Mouse (Mus musculus): Measurements from ENCODE around the gene Rnf38.

GRCm38 (mm10) chr4:44092359-44092758, 141.2 kb downstream of the Rnf38 start:
- no peak for TF ChIP-seq CHD2 (IDR thresholded peaks at IDR 0.05; ENCODE audit: low read depth, low read length)
- no peak for TF ChIP-seq MAFK (IDR thresholded peaks at IDR 0.05; ENCODE audit: insufficient read depth, low read depth, low read length)
